Mouse (Mus musculus) monocyte, adult 2 months (primary cell): ENCODE results near the gene Pam.

Source experiments
- DNase-seq, 2 experiments: peaks; one replicate each; pipeline ENCODE4 v3.0.0; 2022; ENCODE audit warnings: low spot score in 2 of 2, low read depth in 1 of 2

Gene Pam

GRCm38 (mm10) chr1:98095246-98095990, at the start of gene Pam:
TSS of gene Pam (minus strand) at chr1:98095646.
- peak in 1 of 2 experiments; percentile 16 for DNase-seq

- no peak for DNase-seq
Observed at GRCm38 (mm10) chr1:98144845-98145244, 49.4 kb upstream of the Pam start.

GRCm38 (mm10) chr1:98131244-98131643, 35.8 kb upstream of the Pam start:
- no peak for DNase-seq

- no peak for DNase-seq
Observed at GRCm38 (mm10) chr1:98129561-98130347, 34.3 kb upstream of the Pam start.

GRCm38 (mm10) chr1:98129111-98129510, 33.7 kb upstream of the Pam start:
- no peak for DNase-seq

- DNase-seq: no peak
Observed at GRCm38 (mm10) chr1:98128338-98129096, 33.1 kb upstream of the Pam start.

- no peak for DNase-seq
Observed at GRCm38 (mm10) chr1:98126268-98126667, 30.8 kb upstream of the Pam start.

GRCm38 (mm10) chr1:98124727-98125126, 29.3 kb upstream of the Pam start:
- no peak for DNase-seq

GRCm38 (mm10) chr1:98119595-98119994, 24.1 kb upstream of the Pam start:
- no peak for DNase-seq

- DNase-seq: no peak
Observed at GRCm38 (mm10) chr1:98107599-98107998, 12.2 kb upstream of the Pam start.

GRCm38 (mm10) chr1:98099441-98099840, 4.0 kb upstream of the Pam start:
- no peak for DNase-seq

- DNase-seq: no peak
Observed at GRCm38 (mm10) chr1:98097957-98098729, 2.7 kb upstream of the Pam start.

GRCm38 (mm10) chr1:98096396-98096935, 1.0 kb upstream of the Pam start:
- DNase-seq: no peak

GRCm38 (mm10) chr1:98095991-98096330, 515 bp upstream of the Pam start:
- no peak for DNase-seq

GRCm38 (mm10) chr1:98094811-98095245, 618 bp downstream of the Pam start:
- DNase-seq: no peak

GRCm38 (mm10) chr1:98089336-98089975, 6.0 kb downstream of the Pam start:
- DNase-seq: no peak

- no peak for DNase-seq
Observed at GRCm38 (mm10) chr1:98086456-98086855, 9.0 kb downstream of the Pam start.

- DNase-seq: no peak
Observed at GRCm38 (mm10) chr1:98084596-98085274, 10.7 kb downstream of the Pam start.

GRCm38 (mm10) chr1:98083508-98083907, 11.9 kb downstream of the Pam start:
- DNase-seq: no peak

GRCm38 (mm10) chr1:98082988-98083387, 12.5 kb downstream of the Pam start:
- no peak for DNase-seq
